Mouse (Mus musculus) right cerebral cortex, postnatal 36 days (tissue): Measurements from ENCODE around the gene Cbl.

Source experiments
- DNase-seq, 2 experiments: peaks; one replicate each; pipeline ENCODE4 v3.0.0; 2022; ENCODE audit warnings: low spot score in 2 of 2, mixed read lengths in 1 of 2

Cbl gene

GRCm38 (mm10) chr9:44240399-44240798 lies 6.5 kb upstream of the Cbl start, which contains the start of gene Ccdc153:
Gene Ccdc153 (plus strand): TSS chr9:44240676.
- DNase-seq: no peak

GRCm38 (mm10) chr9:44239447-44239846 lies 5.6 kb upstream of the Cbl start:
- DNase-seq: no peak

GRCm38 (mm10) chr9:44238501-44239190 lies 4.8 kb upstream of the Cbl start:
- DNase-seq: no peak

GRCm38 (mm10) chr9:44237128-44237527 lies 3.3 kb upstream of the Cbl start:
- no peak for DNase-seq

- no peak for DNase-seq
Observed at GRCm38 (mm10) chr9:44236601-44237000, 2.8 kb upstream of the Cbl start.

GRCm38 (mm10) chr9:44234479-44235427 lies 904 bp upstream of the Cbl start:
- DNase-seq: no peak

GRCm38 (mm10) chr9:44233021-44233801 lies 638 bp downstream of the Cbl start:
- peak in 1 of 2 experiments; percentile 60 for DNase-seq

GRCm38 (mm10) chr9:44231609-44232008 lies 2.2 kb downstream of the Cbl start:
- DNase-seq: no peak

- no peak for DNase-seq
Observed at GRCm38 (mm10) chr9:44225993-44226392, 7.9 kb downstream of the Cbl start.

GRCm38 (mm10) chr9:44213538-44213937 lies 20.3 kb downstream of the Cbl start:
- no peak for DNase-seq

GRCm38 (mm10) chr9:44212406-44212805 lies 21.4 kb downstream of the Cbl start:
- no peak for DNase-seq

- no peak for DNase-seq
Observed at GRCm38 (mm10) chr9:44209416-44209815, 24.4 kb downstream of the Cbl start.

- DNase-seq: no peak
Observed at GRCm38 (mm10) chr9:44207840-44208239, 26.0 kb downstream of the Cbl start.

GRCm38 (mm10) chr9:44200458-44200857 lies 33.4 kb downstream of the Cbl start:
- no peak for DNase-seq

- DNase-seq: no peak
Observed at GRCm38 (mm10) chr9:44199580-44199979, 34.3 kb downstream of the Cbl start.

- DNase-seq: no peak
Observed at GRCm38 (mm10) chr9:44199166-44199565, 34.7 kb downstream of the Cbl start.

- DNase-seq: no peak
Observed at GRCm38 (mm10) chr9:44196354-44196753, 37.5 kb downstream of the Cbl start.

GRCm38 (mm10) chr9:44194000-44194399 lies 39.8 kb downstream of the Cbl start:
- DNase-seq: no peak

- no peak for DNase-seq
Observed at GRCm38 (mm10) chr9:44192794-44193193, 41.1 kb downstream of the Cbl start.

- no peak for DNase-seq
Observed at GRCm38 (mm10) chr9:44192312-44192711, 41.5 kb downstream of the Cbl start.

GRCm38 (mm10) chr9:44191166-44191565 lies 42.7 kb downstream of the Cbl start:
- no peak for DNase-seq

- DNase-seq: peak in 1 of 2 experiments; percentile 30
Observed at GRCm38 (mm10) chr9:44188223-44188622, 45.6 kb downstream of the Cbl start.
